13 mouse cellular contexts compared by ENCODE assay signal in the genomic region with DNA sequence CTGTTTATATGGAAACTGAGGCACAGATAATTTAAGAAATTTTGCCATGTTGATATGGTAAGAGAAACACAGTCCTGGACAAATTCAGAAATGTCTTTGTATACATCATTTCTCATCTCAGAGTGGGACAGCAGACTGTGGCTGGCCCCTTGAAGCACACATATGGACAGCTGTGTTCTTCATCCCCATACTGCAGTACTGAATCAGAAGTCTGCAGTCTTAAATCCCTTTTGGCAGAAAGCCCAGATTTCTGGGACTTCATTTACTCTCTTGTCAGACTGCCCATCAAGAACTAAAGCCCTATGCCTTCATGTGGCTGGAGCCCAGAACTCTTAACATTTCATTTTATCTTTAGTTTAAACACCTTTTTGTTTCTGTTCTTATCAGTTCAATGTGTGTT.
DNase-seq lines count a peak whose midpoint lies in the region; ATAC-seq lines count a peak whose summit lies in the region.
"Had no signal": no experiment of that assay in that cellular context is flagged by ENCODE, and none has a peak within 500 bp of the region (broad histone marks: within the 10 kb centered on the region; RNA-seq: fewer than 3 reads in every experiment).

No protein-coding gene starts in this region.

- H3K4me1 ChIP-seq in kidney, embryonic 15.5 days, result no peaks in the 10 kb centered on the region
- H3K4me1 ChIP-seq in forebrain, embryonic 12.5 days, result no peaks in the 10 kb centered on the region
- no peaks in the 10 kb centered on the region for H3K4me1 ChIP-seq in midbrain, embryonic 12.5 days
- H3K4me1 ChIP-seq: heart, embryonic 10.5 days; hindbrain, embryonic 15.5 days; limb, embryonic 13.5 days had no signal

- H3K9ac ChIP-seq in kidney, embryonic 15.5 days, result no peak overlapping the region
- H3K9ac ChIP-seq in forebrain, embryonic 12.5 days, result no peak overlapping the region
- H3K9ac ChIP-seq in midbrain, embryonic 12.5 days (replicated peaks), result no peak overlapping the region
- H3K9ac ChIP-seq: hindbrain, embryonic 15.5 days; limb, embryonic 13.5 days had no signal

- DNase-seq in kidney, adult 8-10 months, result no peak
- peak; percentile 26 for DNase-seq in Muller cell, postnatal 12 days (ENCODE audit: inconsistent ontology term)
- DNase-seq in frontal cortex, postnatal 25 days (ENCODE audit: low spot score in 2 of 2), result no peak
- DNase-seq in T-cell, adult 2 months (ENCODE audit: low spot score), result no peak
- DNase-seq: cerebellum, adult 9-10 months; kidney, postnatal 14 days; thymus, postnatal 4 days had no signal

- no peak overlapping the region for H3K4me3 ChIP-seq in kidney, embryonic 15.5 days (replicated peaks)
- no peak overlapping the region for H3K4me3 ChIP-seq in forebrain, embryonic 12.5 days (replicated peaks)
- H3K4me3 ChIP-seq in midbrain, embryonic 12.5 days, result no peak overlapping the region
- H3K4me3 ChIP-seq: heart, embryonic 10.5 days; hindbrain, embryonic 15.5 days; limb, embryonic 13.5 days had no signal

- no peak overlapping the region for H3K4me2 ChIP-seq in kidney, embryonic 15.5 days
- H3K4me2 ChIP-seq in forebrain, embryonic 12.5 days, result no peak overlapping the region
- no peak overlapping the region for H3K4me2 ChIP-seq in midbrain, embryonic 12.5 days (replicated peaks)
- H3K4me2 ChIP-seq: hindbrain, embryonic 15.5 days; limb, embryonic 13.5 days had no signal

- H3K9me3 ChIP-seq in kidney, embryonic 15.5 days (replicated peaks), result no peaks in the 10 kb centered on the region
- no peaks in the 10 kb centered on the region for H3K9me3 ChIP-seq in forebrain, embryonic 12.5 days
- no peaks in the 10 kb centered on the region for H3K9me3 ChIP-seq in midbrain, embryonic 12.5 days
- H3K9me3 ChIP-seq: heart, embryonic 10.5 days; hindbrain, embryonic 15.5 days; limb, embryonic 13.5 days had no signal

- H3K27ac ChIP-seq in kidney, embryonic 15.5 days, result no peak overlapping the region
- H3K27ac ChIP-seq in forebrain, embryonic 12.5 days, result no peak overlapping the region
- no peak overlapping the region for H3K27ac ChIP-seq in midbrain, embryonic 12.5 days (replicated peaks)
- H3K27ac ChIP-seq: heart, embryonic 10.5 days; hindbrain, embryonic 15.5 days; limb, embryonic 13.5 days had no signal

- 0 out of 2 replicates have a peak, but pooled peaks have one; percentile 46 for ATAC-seq in kidney, embryonic 15.5 days (replicated peaks; ENCODE audit: low FRiP score)
- ATAC-seq in forebrain, embryonic 12.5 days (ENCODE audit: low FRiP score), result peak; percentile 73; the same call in 1 of the 2 replicates
- ATAC-seq in midbrain, embryonic 12.5 days (ENCODE audit: low FRiP score, low read depth), result peak; percentile 73

- no peaks in the 10 kb centered on the region for H3K36me3 ChIP-seq in kidney, embryonic 15.5 days
- no peaks in the 10 kb centered on the region for H3K36me3 ChIP-seq in forebrain, embryonic 12.5 days (replicated peaks)
- no peaks in the 10 kb centered on the region for H3K36me3 ChIP-seq in midbrain, embryonic 12.5 days
- H3K36me3 ChIP-seq: heart, embryonic 10.5 days; hindbrain, embryonic 15.5 days; limb, embryonic 13.5 days had no signal

- H3K27me3 ChIP-seq in kidney, embryonic 15.5 days, result no peaks in the 10 kb centered on the region
- no peaks in the 10 kb centered on the region for H3K27me3 ChIP-seq in forebrain, embryonic 12.5 days
- H3K27me3 ChIP-seq in midbrain, embryonic 12.5 days, result no peaks in the 10 kb centered on the region
- H3K27me3 ChIP-seq: hindbrain, embryonic 15.5 days; limb, embryonic 13.5 days had no signal
